Mouse (Mus musculus): ENCODE data around the gene Olfr2. TPM values are rescaled to one million over a fixed set of nuclear protein-coding genes. Genes with fewer than 3 reads are reported as not detected.

The Olfr2 gene
- polyA plus RNA-seq (2017; shearing (Covaris generic)), result not detected

DNA sequence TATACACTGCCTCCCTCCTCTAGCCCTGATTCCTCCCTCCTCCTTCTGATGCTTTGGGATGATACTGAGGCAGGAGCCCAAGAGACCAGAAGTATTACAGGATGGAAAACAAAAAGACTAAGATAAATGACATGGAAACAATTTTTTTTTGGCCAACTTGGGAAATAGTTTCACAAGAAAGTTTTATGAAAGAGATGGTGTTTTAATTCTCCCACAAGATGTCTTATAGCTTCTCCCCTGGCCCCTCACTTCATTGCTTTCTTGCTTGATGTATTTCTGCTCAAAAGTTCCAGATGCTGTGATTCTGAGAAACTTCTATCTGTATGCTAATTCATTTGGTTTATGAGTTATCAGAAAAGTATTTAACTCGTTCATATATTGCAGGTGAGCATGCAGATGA lies at the start of gene Olfr2:
Olfr2 (minus strand) TSS at position 101 of the 400 bp plus-strand sequence.

GRCm38 (mm10) chr7:107030874-107031273 lies 25.0 kb upstream of the Olfr2 start, which contains the start of gene Olfr713:
Gene Olfr713, plus strand, starts transcription at chr7:107031174.

DNA sequence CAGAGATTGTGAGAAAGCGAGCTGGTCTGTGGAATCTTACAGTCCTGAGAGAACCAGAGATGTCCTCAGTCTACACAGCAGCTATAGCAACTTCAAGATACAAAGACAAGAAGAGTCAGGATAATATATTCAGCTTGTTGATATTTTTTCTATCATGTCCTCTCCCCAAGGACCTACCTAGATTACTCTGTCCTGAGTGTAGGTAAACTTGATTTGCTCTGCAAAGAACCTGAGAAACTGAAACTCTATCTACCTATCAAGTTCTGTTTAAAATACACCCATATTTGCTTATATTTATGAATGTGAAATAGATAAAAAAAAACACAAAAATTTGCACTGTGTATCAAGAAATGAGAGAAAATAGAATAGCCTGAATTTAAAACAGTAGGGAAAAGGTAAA lies 30.5 kb downstream of the Olfr2 start, which contains the start of gene Olfr711:
Olfr711 (minus strand) TSS at position 101 of the 400 bp plus-strand sequence.

DNA sequence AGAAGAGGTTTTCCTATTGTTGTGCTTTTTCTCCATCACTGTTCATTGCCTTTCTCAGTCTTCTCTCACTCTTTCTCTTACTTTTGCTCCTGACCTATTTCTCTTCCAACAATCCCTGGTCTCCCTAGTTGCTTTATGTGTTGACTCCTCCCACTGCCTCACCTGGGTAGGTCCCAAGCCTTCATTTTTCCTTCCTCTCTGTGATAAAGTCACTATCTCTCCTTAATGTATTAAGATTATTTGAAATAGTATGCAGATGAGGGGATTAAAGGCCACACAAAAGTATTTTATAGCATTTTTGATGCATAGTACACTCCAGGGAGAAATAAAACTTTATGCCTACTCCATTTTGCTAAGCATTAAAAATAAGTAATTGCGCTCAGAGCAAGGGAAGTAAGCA lies 42.0 kb downstream of the Olfr2 start, which contains the start of gene Olfr6:
Olfr6 (minus strand) TSS at position 101 of the 400 bp plus-strand sequence.

DNA sequence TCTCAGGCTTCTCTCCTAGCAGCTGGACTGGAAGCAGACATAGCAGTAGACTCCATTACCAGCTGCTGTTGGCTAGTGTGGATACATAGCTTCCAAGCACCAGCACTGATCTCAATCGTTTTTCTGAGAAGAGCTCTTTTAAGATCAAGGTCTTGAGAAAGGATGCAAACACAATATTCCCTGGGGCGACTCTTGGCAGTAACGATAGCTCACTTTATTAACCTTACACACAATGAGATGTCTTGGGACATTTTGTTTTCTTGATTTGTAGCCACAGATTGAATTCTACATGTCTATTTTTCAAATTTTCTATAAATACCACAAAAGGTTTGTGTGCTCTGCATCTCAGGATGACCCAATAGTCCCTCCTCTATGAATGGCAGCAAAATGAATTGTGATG lies 57.7 kb downstream of the Olfr2 start, which contains the start of gene Olfr710:
Olfr710 (minus strand) TSS at position 101 of the 400 bp plus-strand sequence.

Other genes with a start within 250 kb of the Olfr2 start
- under 1 TPM; 0.05 to 0.18 TPM for gene Olfr699, start 212.9 kb downstream of the Olfr2 start, polyA plus RNA-seq (2017; shearing (Covaris generic))
- not detected for gene Olfr700, start 197.2 kb downstream of the Olfr2 start, polyA plus RNA-seq (2017; shearing (Covaris generic))
- gene Olfr701, start 191.9 kb downstream of the Olfr2 start, polyA plus RNA-seq (2017; shearing (Covaris generic)), result not detected
- not detected for gene Olfr702, start 172.2 kb downstream of the Olfr2 start, polyA plus RNA-seq (2017; shearing (Covaris generic))
- not detected for gene Olfr703, start 162.7 kb downstream of the Olfr2 start, polyA plus RNA-seq (2017; shearing (Covaris generic))
- gene Olfr704, start 142.9 kb downstream of the Olfr2 start, polyA plus RNA-seq (2017; shearing (Covaris generic)), result under 1 TPM in 1 of 2 experiments, not detected in 1; 0.09 TPM
- under 1 TPM in 1 of 2 experiments, not detected in 1; 0.41 TPM for gene Olfr705, start 129.2 kb downstream of the Olfr2 start, polyA plus RNA-seq (2017; shearing (Covaris generic))
- not detected for gene Olfr706, start 117.9 kb downstream of the Olfr2 start, polyA plus RNA-seq (2017; shearing (Covaris generic))
- not detected for gene Olfr707, start 104.8 kb downstream of the Olfr2 start, polyA plus RNA-seq (2017; shearing (Covaris generic))
- under 1 TPM in 1 of 2 experiments, not detected in 1; 0.28 TPM for gene Olfr1532-ps1, start 98.1 kb downstream of the Olfr2 start, polyA plus RNA-seq (2017; shearing (Covaris generic))
- gene Olfr709-ps1, start 73.9 kb downstream of the Olfr2 start, polyA plus RNA-seq (2017; shearing (Covaris generic)), result under 1 TPM in 1 of 2 experiments, not detected in 1; 0.42 TPM
- not detected for gene Olfr710, start 57.8 kb downstream of the Olfr2 start, polyA plus RNA-seq (2017; shearing (Covaris generic))
- under 1 TPM in 1 of 2 experiments, not detected in 1; 0.18 TPM for gene Olfr6, start 42.1 kb downstream of the Olfr2 start, polyA plus RNA-seq (2017; shearing (Covaris generic))
- gene Olfr711, start 30.6 kb downstream of the Olfr2 start, polyA plus RNA-seq (2017; shearing (Covaris generic)), result under 1 TPM in 1 of 2 experiments, not detected in 1; 0.15 TPM
- not detected for gene Olfr713, start 25.1 kb upstream of the Olfr2 start, polyA plus RNA-seq (2017; shearing (Covaris generic))
- gene Olfr714, start 64.9 kb upstream of the Olfr2 start, polyA plus RNA-seq (2017; shearing (Covaris generic)), result not detected
- gene Olfr17, start 87.1 kb upstream of the Olfr2 start, polyA plus RNA-seq (2017; shearing (Covaris generic)), result under 1 TPM; 0.14 to 0.17 TPM
- gene Olfr715b, start 104.3 kb upstream of the Olfr2 start, polyA plus RNA-seq (2017; shearing (Covaris generic)), result not detected
- gene Olfr715, start 125.0 kb upstream of the Olfr2 start, polyA plus RNA-seq (2017; shearing (Covaris generic)), result under 1 TPM in 1 of 2 experiments, not detected in 1; 0.05 TPM
- gene Olfr716, start 132.3 kb upstream of the Olfr2 start, polyA plus RNA-seq (2017; shearing (Covaris generic)), result under 1 TPM in 1 of 2 experiments, not detected in 1; 0.98 TPM
- not detected for gene Nlrp14, start 160.9 kb upstream of the Olfr2 start, polyA plus RNA-seq (2017; shearing (Covaris generic))
- not detected for gene Rbmxl2, start 203.4 kb upstream of the Olfr2 start, polyA plus RNA-seq (2017; shearing (Covaris generic))

All from activated CD4-positive, CD25-positive, alpha-beta regulatory T cell (primary cell).